Mouse (Mus musculus) spleen, adult 2 months (tissue): ENCODE results near the gene Plxdc1.
A peak's percentile ranks its signal among the peaks of the same experiment; 100 is the strongest.

Source experiments
- CTCF ChIP-seq: fragments of 200-500 bp; IDR thresholded peaks from 2 replicates; pipeline ENCODE4 v1.5.1; 2011; ENCODE audit warnings: mild to moderate bottlenecking, inconsistent platforms; ENCODE audit not compliant: insufficient read depth, insufficient read length, insufficient replicate concordance; ENCODE audit errors: extremely low read depth
- POLR2A ChIP-seq: fragments of 200-500 bp; IDR thresholded peaks from 2 replicates; pipeline ENCODE4 v1.6.1; 2011; ENCODE audit warnings: low read depth, low read length, inconsistent platforms

DNA sequence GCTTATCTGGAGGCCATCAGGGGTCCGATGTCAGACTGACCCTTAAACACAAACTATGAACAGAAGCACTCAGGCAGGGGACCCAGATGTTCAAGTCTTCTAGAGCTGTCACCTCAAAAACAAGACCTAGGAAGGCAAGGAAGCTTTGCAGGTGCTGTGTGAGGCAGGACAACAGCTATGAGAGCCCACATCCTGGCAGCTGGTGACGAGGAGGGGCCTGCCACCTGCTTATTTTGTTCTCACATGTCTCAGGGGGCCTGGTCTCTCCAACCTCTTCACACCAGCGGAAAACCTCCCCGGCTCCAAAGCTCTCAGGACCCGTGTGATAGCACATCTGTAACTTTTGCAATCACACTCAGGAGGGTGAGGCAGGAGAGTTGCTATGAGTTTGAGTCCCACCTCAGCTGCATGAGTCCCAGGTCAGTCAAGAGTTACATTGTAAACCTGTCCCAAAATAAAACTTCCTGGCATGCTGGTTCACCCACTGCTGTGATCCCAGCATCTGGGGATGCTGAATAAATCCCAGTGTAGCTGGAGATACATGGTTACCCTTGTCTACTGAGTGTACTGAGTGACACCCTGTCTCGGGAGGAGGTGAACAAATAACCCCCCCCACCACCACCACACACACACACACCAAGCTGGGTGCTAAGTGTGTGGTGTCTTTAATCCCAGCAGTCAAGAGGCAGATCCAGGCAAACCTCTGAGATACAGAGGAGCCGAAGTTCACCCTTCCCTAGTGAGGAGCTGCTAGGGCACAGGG, 14.3 kb upstream of the Plxdc1 start:
- TF ChIP-seq CTCF, result no peak
- TF ChIP-seq POLR2A, result peak; percentile 4; the same call in 1 of the 2 replicates
